Mouse (Mus musculus) limb, embryonic 12.5 days (tissue): ENCODE measurements at regions not wholly inside any gene's neighbourhood (a gene's known extent, or its start where the extent isn't known, plus 50 kb on each side); places are given as distances from the start of the nearest gene placed in this dataset.

Experiments
- ATAC-seq: fragments of 200-750 bp; cut with Nextera tagmentation; 2 replicates; pipeline ENCODE4 v1.8.0; 2017; ENCODE audit warnings: low read depth, moderate TSS enrichment; ENCODE audit not compliant: insufficient number of reproducible peaks, insufficient read depth, low FRiP score, low TSS enrichment
- H3K27ac ChIP-seq: fragments of 300-500 bp; sonication (generic); 2 replicates; pipeline ENCODE4 v1.5.1; 2016; ENCODE audit warnings: mild to moderate bottlenecking, moderate library complexity
- H3K27me3 ChIP-seq: fragments of 300-500 bp; sonication (generic); 2 replicates; pipeline ENCODE4 v1.6.1; 2016; ENCODE audit warnings: mild to moderate bottlenecking, moderate library complexity
- H3K36me3 ChIP-seq: fragments of 300-500 bp; sonication (generic); 2 replicates; pipeline ENCODE4 v1.6.1; 2016; ENCODE audit warnings: mild to moderate bottlenecking, moderate library complexity
- H3K4me1 ChIP-seq: fragments of 300-500 bp; sonication (generic); replicated peaks from 2 replicates; pipeline ENCODE4 v1.6.1; 2016
- H3K4me2 ChIP-seq: fragments of 300-500 bp; sonication (generic); 2 replicates; pipeline ENCODE4 v1.6.1; 2016; ENCODE audit warnings: mild to moderate bottlenecking, moderate library complexity
- H3K4me3 ChIP-seq: fragments of 300-500 bp; sonication (generic); replicated peaks from 2 replicates; pipeline ENCODE4 v1.5.1; 2016; ENCODE audit warnings: mild to moderate bottlenecking
- H3K9ac ChIP-seq: fragments of 300-500 bp; sonication (generic); replicated peaks from 2 replicates; pipeline ENCODE4 v1.6.1; 2016; ENCODE audit warnings: mild to moderate bottlenecking, moderate library complexity
- H3K9me3 ChIP-seq: fragments of 300-500 bp; sonication (generic); 2 replicates; pipeline ENCODE4 v1.6.1; 2016; ENCODE audit warnings: mild to moderate bottlenecking, moderate library complexity
- WGBS: fragments of 180-500 bp; shearing (Covaris S2); methylation state at CpG from one replicate; pipeline ENCODE4 v1.1.7; 2016; 5-methylcytosine and 5-hydroxymethylcytosine counted together

- Histone ChIP-seq H3K27ac (no peak overlapping the region), H3K27me3 (no peaks in the 10 kb centered on the region; the same call in 1 of the 2 replicates), H3K4me2 (no peak overlapping the region), H3K9ac (no peak overlapping the region), H3K9me3 (no peaks in the 10 kb centered on the region), H3K4me3 (no peak overlapping the region), H3K4me1 (peaks cover 7% of the 10 kb centered on the region; the same call in 1 of the 2 replicates), H3K36me3 (no peaks in the 10 kb centered on the region)
- 43% methylated on average over 4 of the region's 4 CpGs for WGBS
- ATAC-seq: no peak
These were observed 271.8 kb upstream of the Ppargc1a start for GRCm38 (mm10) chr5:51839292-51839691.

- Histone ChIP-seq H3K27me3 (no peaks in the 10 kb centered on the region; the same call in 1 of the 2 replicates), H3K27ac (no peak overlapping the region), H3K4me1 (0 out of 2 replicates have a peak, but pooled peaks cover 8% of the 10 kb centered on the region), H3K4me2 (no peak overlapping the region), H3K9me3 (no peaks in the 10 kb centered on the region), H3K4me3 (no peak overlapping the region), H3K9ac (no peak overlapping the region), H3K36me3 (no peaks in the 10 kb centered on the region)
- 39% methylated on average over 6 of the region's 6 CpGs for WGBS
- ATAC-seq: no peak; the same call in 1 of the 2 replicates
These were observed 263.0 kb upstream of the Ppargc1a start for GRCm38 (mm10) chr5:51830551-51830950.

GRCm38 (mm10) chr5:51830015-51830414 lies 262.5 kb upstream of the Ppargc1a start:
- H3K27ac ChIP-seq: no peak overlapping the region
- 62% methylated on average over 2 of the region's 2 CpGs for WGBS

DNA sequence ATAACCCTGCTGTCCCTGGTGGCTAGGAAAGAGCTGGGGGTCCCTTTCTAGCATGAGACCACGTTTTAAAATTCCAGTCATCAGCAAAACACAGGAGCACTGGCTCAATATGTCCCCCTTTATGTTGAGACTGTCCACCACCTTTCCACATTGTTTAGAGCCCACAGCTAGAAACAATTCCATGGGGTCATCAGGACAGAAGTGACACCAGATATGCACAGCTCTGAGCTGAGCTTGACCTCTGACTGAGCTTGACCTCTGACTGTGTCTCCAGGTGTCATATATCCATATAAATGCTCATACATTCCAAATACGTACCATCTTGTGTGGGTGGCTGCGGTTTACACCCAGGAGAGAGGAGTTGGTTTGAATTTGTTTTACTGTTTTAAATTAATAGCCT lies 262.1 kb upstream of the Ppargc1a start:
- H3K36me3 ChIP-seq: no peaks in the 10 kb centered on the region
- ATAC-seq: no peak
- no peaks in the 10 kb centered on the region for H3K9me3 ChIP-seq
- no peak overlapping the region for H3K4me2 ChIP-seq
- H3K4me3 ChIP-seq: no peak overlapping the region
- no peak overlapping the region for H3K9ac ChIP-seq
- H3K4me1 ChIP-seq: 0 out of 2 replicates have a peak, but pooled peaks cover 8% of the 10 kb centered on the region
- H3K27ac ChIP-seq: no peak overlapping the region
- no peaks in the 10 kb centered on the region; the same call in 1 of the 2 replicates for H3K27me3 ChIP-seq
- WGBS: 43% methylated on average over 3 of the region's 3 CpGs

More at GRCm38 (mm10) chr5:51830015-51830414, 262.5 kb upstream of the Ppargc1a start:
- Histone ChIP-seq H3K4me2 (no peak overlapping the region), H3K27me3 (no peaks in the 10 kb centered on the region; the same call in 1 of the 2 replicates), H3K9ac (no peak overlapping the region), H3K4me1 (0 out of 2 replicates have a peak, but pooled peaks cover 8% of the 10 kb centered on the region), H3K36me3 (no peaks in the 10 kb centered on the region), H3K4me3 (no peak overlapping the region), H3K9me3 (no peaks in the 10 kb centered on the region)
- ATAC-seq: no peak

- no peak overlapping the region for H3K9ac ChIP-seq
- no peak for ATAC-seq
- H3K4me3 ChIP-seq: no peak overlapping the region
- no peaks in the 10 kb centered on the region for H3K36me3 ChIP-seq
- 35% methylated on average over 5 of the region's 5 CpGs for WGBS
- H3K4me2 ChIP-seq: no peak overlapping the region
- H3K9me3 ChIP-seq: no peaks in the 10 kb centered on the region
- no peaks in the 10 kb centered on the region; the same call in 1 of the 2 replicates for H3K27me3 ChIP-seq
- H3K4me1 ChIP-seq: 0 out of 2 replicates have a peak, but pooled peaks cover 8% of the 10 kb centered on the region
- H3K27ac ChIP-seq: no peak overlapping the region
These were observed 261.5 kb upstream of the Ppargc1a start for GRCm38 (mm10) chr5:51829020-51829419.

- Histone ChIP-seq H3K4me2 (no peak overlapping the region), H3K36me3 (no peaks in the 10 kb centered on the region), H3K4me1 (0 out of 2 replicates have a peak, but pooled peaks cover 8% of the 10 kb centered on the region), H3K9me3 (no peaks in the 10 kb centered on the region), H3K9ac (no peak overlapping the region), H3K27ac (no peak overlapping the region), H3K4me3 (no peak overlapping the region), H3K27me3 (no peaks in the 10 kb centered on the region; the same call in 1 of the 2 replicates)
- WGBS: 85% methylated on average over 1 of the region's 1 CpGs
- no peak for ATAC-seq
These were observed 258.7 kb upstream of the Ppargc1a start for GRCm38 (mm10) chr5:51826269-51826668.

GRCm38 (mm10) chr5:51825584-51826088 lies 258.1 kb upstream of the Ppargc1a start:
- Histone ChIP-seq H3K9ac (no peak overlapping the region), H3K4me2 (no peak overlapping the region), H3K36me3 (no peaks in the 10 kb centered on the region), H3K9me3 (no peaks in the 10 kb centered on the region), H3K27ac (no peak overlapping the region), H3K27me3 (no peaks in the 10 kb centered on the region; the same call in 1 of the 2 replicates), H3K4me1 (0 out of 2 replicates have a peak, but pooled peaks cover 7% of the 10 kb centered on the region), H3K4me3 (no peak overlapping the region)
- ATAC-seq: no peak
- WGBS: 91% methylated on average over 3 of the region's 3 CpGs

DNA sequence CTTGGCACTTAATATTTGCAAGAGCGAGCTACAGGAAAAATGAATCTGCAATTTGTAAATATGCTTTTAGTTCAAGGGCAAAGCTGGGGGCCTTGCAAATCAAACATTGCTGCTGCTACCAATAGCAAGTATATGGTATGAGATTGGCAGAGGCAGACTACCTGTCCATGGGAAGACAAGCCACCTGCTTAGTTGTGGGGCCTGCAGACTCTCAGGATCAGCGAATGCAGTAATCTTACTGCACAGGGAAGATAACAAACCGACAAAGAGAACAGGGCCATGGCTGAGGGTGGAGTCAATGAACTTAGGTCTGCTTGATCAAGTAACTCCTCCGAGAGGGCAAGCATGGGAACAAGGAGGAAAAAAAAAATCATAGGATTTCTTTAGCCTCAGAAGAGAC lies 257.2 kb upstream of the Ppargc1a start:
- WGBS: 88% methylated on average over 4 of the region's 4 CpGs
- H3K9me3 ChIP-seq: no peaks in the 10 kb centered on the region
- H3K4me1 ChIP-seq: 0 out of 2 replicates have a peak, but pooled peaks cover 4% of the 10 kb centered on the region
- no peak overlapping the region for H3K9ac ChIP-seq
- no peaks in the 10 kb centered on the region for H3K36me3 ChIP-seq
- H3K4me2 ChIP-seq: no peak overlapping the region
- H3K27me3 ChIP-seq: no peaks in the 10 kb centered on the region; the same call in 1 of the 2 replicates
- no peak overlapping the region for H3K27ac ChIP-seq
- no peak overlapping the region for H3K4me3 ChIP-seq
- ATAC-seq: no peak

DNA sequence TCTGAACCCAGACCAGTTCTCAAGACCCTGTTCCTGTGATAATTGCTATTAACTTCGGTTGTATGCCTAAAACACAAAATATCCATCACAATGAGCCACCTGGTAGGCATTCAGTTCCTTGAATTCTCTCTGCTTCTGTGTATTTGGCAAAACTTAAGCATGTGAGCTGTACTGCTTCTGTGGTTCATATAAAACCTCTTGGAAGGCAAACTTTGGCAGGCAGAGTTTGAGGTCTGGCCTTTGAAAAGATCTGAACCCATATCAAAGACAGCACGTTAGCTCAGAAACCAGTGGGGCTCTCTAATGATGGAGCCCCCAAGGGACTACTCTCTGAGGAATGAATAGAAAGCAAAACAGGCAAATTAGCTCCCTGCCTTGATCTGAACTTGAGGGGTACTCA lies 256.1 kb upstream of the Ppargc1a start:
- no peaks in the 10 kb centered on the region for H3K4me1 ChIP-seq
- H3K27me3 ChIP-seq: no peaks in the 10 kb centered on the region; the same call in 1 of the 2 replicates
- 55% methylated on average over 2 of the region's 2 CpGs for WGBS
- no peak overlapping the region for H3K4me2 ChIP-seq
- no peak overlapping the region for H3K27ac ChIP-seq
- ATAC-seq: no peak
- no peaks in the 10 kb centered on the region for H3K36me3 ChIP-seq
- H3K9ac ChIP-seq: no peak overlapping the region
- no peak overlapping the region for H3K4me3 ChIP-seq
- no peaks in the 10 kb centered on the region for H3K9me3 ChIP-seq

DNA sequence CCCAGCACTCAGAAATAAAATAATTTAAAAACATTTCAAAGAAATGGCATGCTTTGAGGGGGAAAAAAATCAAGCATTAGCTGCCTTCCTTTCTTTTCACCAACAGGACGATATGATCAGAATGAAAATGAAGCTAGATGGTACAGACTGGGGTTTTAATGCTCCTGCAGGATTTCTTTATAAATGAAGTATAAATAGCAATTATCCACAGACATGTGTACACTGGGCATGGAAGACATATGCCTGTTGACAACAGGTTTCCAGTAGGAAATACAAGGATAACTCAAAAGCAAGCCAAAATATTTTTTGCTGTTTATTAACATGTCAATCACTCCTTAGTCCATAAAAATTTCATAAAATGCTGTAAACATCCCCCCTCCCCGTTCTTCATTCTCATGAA lies 248.7 kb upstream of the Ppargc1a start:
- WGBS: 87% methylated on average over 2 of the region's 2 CpGs
- H3K4me1 ChIP-seq: no peaks in the 10 kb centered on the region
- H3K4me3 ChIP-seq: no peak overlapping the region
- ATAC-seq: no peak
- no peak overlapping the region for H3K9ac ChIP-seq
- no peaks in the 10 kb centered on the region for H3K36me3 ChIP-seq
- no peak overlapping the region for H3K27ac ChIP-seq
- no peaks in the 10 kb centered on the region for H3K27me3 ChIP-seq
- H3K4me2 ChIP-seq: no peak overlapping the region
- H3K9me3 ChIP-seq: no peaks in the 10 kb centered on the region

GRCm38 (mm10) chr5:51811728-51812127 lies 244.2 kb upstream of the Ppargc1a start:
- Histone ChIP-seq H3K4me3 (no peak overlapping the region), H3K27me3 (no peaks in the 10 kb centered on the region), H3K9ac (no peak overlapping the region), H3K36me3 (no peaks in the 10 kb centered on the region), H3K4me1 (no peaks in the 10 kb centered on the region), H3K27ac (no peak overlapping the region), H3K9me3 (no peaks in the 10 kb centered on the region), H3K4me2 (no peak overlapping the region)
- no peak for ATAC-seq
- 73% methylated on average over 2 of the region's 2 CpGs for WGBS

GRCm38 (mm10) chr5:51801486-51801885 lies 234.0 kb upstream of the Ppargc1a start:
- 84% methylated on average over 8 of the region's 8 CpGs for WGBS
- H3K4me2 ChIP-seq: no peak overlapping the region
- no peaks in the 10 kb centered on the region for H3K9me3 ChIP-seq
- no peak overlapping the region for H3K4me3 ChIP-seq
- peaks cover 9% of the 10 kb centered on the region for H3K27me3 ChIP-seq
- no peaks in the 10 kb centered on the region for H3K36me3 ChIP-seq
- no peak for ATAC-seq
- no peaks in the 10 kb centered on the region for H3K4me1 ChIP-seq
- H3K27ac ChIP-seq: no peak overlapping the region
- no peak overlapping the region for H3K9ac ChIP-seq
